Mouse (Mus musculus) testis, adult 2 months (tissue): ENCODE results near the gene Pla2r1.

Experiments used
- CTCF ChIP-seq: fragments of 200-500 bp; IDR thresholded peaks from 2 replicates; pipeline ENCODE4 v1.5.1; 2012; ENCODE audit warnings: low read depth, mild to moderate bottlenecking, inconsistent platforms, low read length, moderate library complexity; ENCODE audit not compliant: control insufficient read depth, insufficient read depth, insufficient replicate concordance
- POLR2A ChIP-seq: fragments of 200-500 bp; IDR thresholded peaks from 2 replicates; pipeline ENCODE4 v1.6.1; 2012; ENCODE audit warnings: low read depth, mild to moderate bottlenecking, inconsistent platforms, low read length, moderate library complexity; ENCODE audit not compliant: control insufficient read depth

DNA sequence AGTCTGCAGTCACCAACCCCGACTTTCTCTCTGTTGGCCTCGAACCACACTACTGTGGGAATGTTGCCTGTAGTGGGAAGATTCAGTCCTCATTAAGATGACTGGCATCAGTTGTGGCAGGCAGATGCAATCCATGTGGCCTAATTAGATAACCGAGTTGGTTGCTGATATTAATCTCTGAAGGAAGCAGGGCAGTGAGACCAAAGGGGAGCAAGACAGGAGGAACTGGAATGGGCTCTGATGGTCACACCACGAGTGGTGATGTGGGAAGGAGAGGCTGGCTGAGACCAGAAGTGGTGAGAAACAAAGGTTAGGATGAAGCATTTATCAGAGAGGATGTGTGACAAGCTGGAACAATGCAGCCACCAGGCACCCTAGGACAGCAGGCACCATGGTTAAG, 1.5 kb upstream of the Pla2r1 start:
- TF ChIP-seq POLR2A (no peak), CTCF (no peak)
